Mouse (Mus musculus) limb, embryonic 15.5 days (tissue): ENCODE measurements around the gene Aldh3a2. TPM values are rescaled to one million over a fixed set of nuclear protein-coding genes. Genes with fewer than 3 reads are reported as not detected.
"Not testable (repeated sequence)": the region's sequence is repeated elsewhere in the genome, so short reads cannot be mapped to it uniquely, and the experiment has no call there.

Experiments used
- ATAC-seq: fragments of 200-750 bp; cut with Nextera tagmentation; 2 replicates; pipeline ENCODE4 v1.8.0; 2017; ENCODE audit warnings: low read depth, moderate TSS enrichment; ENCODE audit not compliant: insufficient number of reproducible peaks, low FRiP score, low TSS enrichment
- H3K27ac ChIP-seq: fragments of 300-500 bp; sonication (generic); 2 replicates; pipeline ENCODE4 v1.5.1; 2015; ENCODE audit warnings: moderate library complexity, mild to moderate bottlenecking, inconsistent platforms
- H3K27me3 ChIP-seq: fragments of 300-500 bp; sonication (generic); 2 replicates; pipeline ENCODE4 v1.6.1; 2015; ENCODE audit warnings: inconsistent platforms
- H3K36me3 ChIP-seq: fragments of 300-500 bp; sonication (generic); 2 replicates; pipeline ENCODE4 v1.6.1; 2015; ENCODE audit warnings: inconsistent platforms
- H3K4me1 ChIP-seq: fragments of 300-500 bp; sonication (generic); 2 replicates; pipeline ENCODE4 v1.6.1; 2015; ENCODE audit warnings: inconsistent platforms
- H3K4me2 ChIP-seq: fragments of 300-500 bp; sonication (generic); 2 replicates; pipeline ENCODE4 v1.6.1; 2015; ENCODE audit warnings: mild to moderate bottlenecking, inconsistent platforms
- H3K4me3 ChIP-seq: fragments of 300-500 bp; sonication (generic); 2 replicates; pipeline ENCODE4 v1.5.1; 2015; ENCODE audit warnings: mild to moderate bottlenecking, inconsistent platforms
- H3K9ac ChIP-seq: fragments of 300-500 bp; sonication (generic); 2 replicates; pipeline ENCODE4 v1.6.1; 2015; ENCODE audit warnings: inconsistent platforms
- H3K9me3 ChIP-seq: fragments of 300-500 bp; sonication (generic); 2 replicates; pipeline ENCODE4 v1.6.1; 2016; ENCODE audit warnings: inconsistent platforms
- WGBS: fragments of 180-500 bp; shearing (Covaris S2); methylation state at CpG from one replicate; pipeline ENCODE4 v1.1.7; 2015; 5-methylcytosine and 5-hydroxymethylcytosine counted together
- polyA plus RNA-seq: library from polyadenylated mRNA; unstranded; fragments of >200 nt; fragmentation: Nextera tagmentation; extraction: Ambion mirVana; gene quantifications from 2 replicates; pipeline ENCODE4 v1.2.1, GENCODE M21; 2015

The Aldh3a2 gene
- polyA plus RNA-seq, 1 experiment from 2014 or later, result 32.8 TPM

DNA sequence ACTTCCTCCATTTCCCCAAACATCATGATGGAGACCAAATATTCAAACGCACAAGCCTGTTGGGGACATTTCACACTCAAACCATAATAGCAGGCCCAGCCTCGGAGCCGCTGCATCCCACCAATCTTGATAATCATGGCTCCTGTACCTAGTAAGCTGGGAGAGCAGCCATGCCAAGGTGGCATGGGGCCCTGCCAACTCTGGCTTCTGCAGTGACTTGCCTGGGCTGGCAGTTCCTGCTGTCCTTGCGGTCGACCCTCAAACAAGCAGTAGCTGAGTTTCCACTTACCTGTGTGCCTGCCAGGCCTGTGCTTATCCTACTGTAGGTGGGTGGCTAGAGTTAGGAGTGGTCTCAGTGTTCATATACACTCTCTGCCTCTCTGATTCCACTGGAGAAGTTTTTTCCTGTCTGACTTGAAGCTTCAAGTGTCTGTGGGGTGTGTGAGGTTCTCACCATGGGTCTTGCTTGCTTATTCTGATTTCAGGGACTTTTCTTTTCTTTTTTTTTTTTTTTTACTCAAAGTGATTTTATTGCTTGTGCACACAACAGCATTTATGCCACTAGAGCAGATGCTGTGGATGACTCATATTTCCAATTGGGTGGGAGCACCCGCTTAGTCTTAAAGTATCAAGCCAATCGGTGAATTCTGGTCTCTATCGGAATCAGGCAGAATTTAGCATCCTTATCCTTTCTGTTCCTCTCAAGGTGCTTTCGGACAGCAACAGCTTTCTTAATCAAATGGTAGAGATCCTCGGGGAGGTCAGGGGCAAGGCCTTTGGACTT lies 61.9 kb downstream of the Aldh3a2 start:
- Histone ChIP-seq H3K9me3 (no peaks in the 10 kb centered on the region), H3K4me2 (no peak overlapping the region), H3K9ac (no peak overlapping the region), H3K4me3 (no peak overlapping the region), H3K36me3 (no peaks in the 10 kb centered on the region), H3K4me1 (peaks cover 23% of the 10 kb centered on the region), H3K27ac (no peak overlapping the region), H3K27me3 (no peaks in the 10 kb centered on the region)
- WGBS, result 90% methylated on average over 10 of the region's 10 CpGs
- no peak for ATAC-seq

DNA sequence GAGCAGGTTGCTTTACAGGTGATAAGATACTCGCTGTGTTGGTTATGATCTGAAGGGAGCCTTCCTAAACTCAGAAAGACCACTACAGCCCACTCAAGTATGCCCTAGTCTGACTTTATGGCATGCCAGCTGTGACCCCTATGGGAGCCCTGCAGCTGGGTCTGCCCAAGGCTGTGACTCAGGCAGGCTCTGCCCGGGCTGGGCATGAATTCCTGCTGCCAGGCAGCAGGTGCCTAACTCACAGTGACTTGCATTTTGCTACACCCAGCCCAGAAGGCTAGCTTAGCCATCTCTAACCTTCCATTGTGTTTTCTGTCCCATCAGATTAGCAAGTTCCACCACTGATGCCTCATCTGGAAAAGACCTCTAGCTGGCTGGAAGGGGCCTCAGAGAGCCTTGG lies 64.5 kb downstream of the Aldh3a2 start:
- WGBS, result 76% methylated on average over 2 of the region's 2 CpGs
- H3K4me3 ChIP-seq, result no peak overlapping the region
- no peak overlapping the region for H3K27ac ChIP-seq
- no peaks in the 10 kb centered on the region for H3K27me3 ChIP-seq
- peaks cover 26% of the 10 kb centered on the region for H3K4me1 ChIP-seq
- no peaks in the 10 kb centered on the region for H3K36me3 ChIP-seq
- H3K9ac ChIP-seq, result no peak overlapping the region
- no peak overlapping the region for H3K4me2 ChIP-seq
- no peak for ATAC-seq
- no peaks in the 10 kb centered on the region for H3K9me3 ChIP-seq

DNA sequence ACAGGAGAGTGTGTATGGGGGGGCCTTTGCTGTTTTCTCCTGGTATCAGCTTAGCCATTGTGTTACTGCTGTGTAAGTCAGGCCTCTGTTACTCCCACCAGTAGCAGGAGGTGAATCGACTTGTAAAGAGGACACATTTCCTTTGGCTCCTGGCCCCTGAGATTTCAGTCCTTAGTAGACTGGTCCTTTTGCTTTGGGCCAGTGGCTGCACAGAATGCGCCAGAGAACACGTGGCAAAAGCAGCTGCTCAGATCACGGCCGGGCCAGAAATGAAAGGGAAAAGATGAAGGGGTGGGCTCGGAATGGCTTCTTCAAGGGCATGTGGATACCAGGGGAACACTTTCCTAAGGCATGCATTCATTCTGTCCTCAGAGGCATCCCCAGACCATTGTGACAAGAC lies 65.1 kb downstream of the Aldh3a2 start:
- no peak for ATAC-seq
- Histone ChIP-seq H3K9ac (no peak overlapping the region), H3K4me2 (no peak overlapping the region), H3K36me3 (no peaks in the 10 kb centered on the region), H3K4me1 (peaks cover 25% of the 10 kb centered on the region), H3K9me3 (no peaks in the 10 kb centered on the region), H3K27me3 (no peaks in the 10 kb centered on the region), H3K27ac (no peak overlapping the region), H3K4me3 (no peak overlapping the region)
- WGBS, result 54% methylated on average over 6 of the region's 6 CpGs

DNA sequence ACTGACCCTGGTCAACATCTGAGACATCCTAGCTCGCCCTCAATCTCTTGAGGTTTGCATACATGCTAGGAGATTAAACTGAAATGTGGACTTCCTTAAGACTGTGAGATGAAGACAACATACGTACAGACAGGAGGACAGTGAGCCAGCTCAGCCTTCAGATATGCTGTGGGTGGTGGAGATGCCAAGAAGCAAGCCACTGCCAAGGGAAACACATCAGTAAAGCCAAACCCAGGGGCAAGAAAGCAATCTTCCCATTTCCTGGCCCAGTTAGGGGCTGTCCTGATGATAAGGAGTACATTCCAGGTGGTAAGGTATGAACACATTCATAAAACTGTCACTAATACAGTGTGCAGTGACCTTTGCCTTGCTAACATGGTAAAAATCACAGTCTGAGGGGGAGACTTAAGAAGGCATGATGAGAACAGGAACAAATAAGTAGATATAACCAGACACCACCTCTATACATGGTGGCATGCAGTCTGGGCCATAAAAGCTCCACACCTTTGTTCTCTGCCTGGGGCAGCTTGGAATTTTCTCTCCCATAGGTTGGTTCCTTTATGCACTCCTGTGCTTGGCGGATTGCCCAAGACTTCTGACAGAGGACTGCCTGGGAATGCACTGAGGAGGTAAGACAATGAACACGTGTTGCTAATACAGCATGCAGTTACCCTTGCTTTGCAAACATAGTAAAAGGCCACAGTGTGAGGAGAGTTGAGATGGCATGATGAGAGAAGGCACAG lies 67.5 kb downstream of the Aldh3a2 start:
- H3K9me3 ChIP-seq, result no peaks in the 10 kb centered on the region
- H3K27ac ChIP-seq, result no peak overlapping the region
- no peak overlapping the region for H3K4me2 ChIP-seq
- ATAC-seq, result no peak
- WGBS, result 43% methylated on average over 4 of the region's 4 CpGs
- no peak overlapping the region for H3K9ac ChIP-seq
- H3K36me3 ChIP-seq, result no peaks in the 10 kb centered on the region
- H3K27me3 ChIP-seq, result 0 out of 2 replicates have a peak, but pooled peaks cover under 1% of the 10 kb centered on the region
- peaks cover 17% of the 10 kb centered on the region for H3K4me1 ChIP-seq
- no peak overlapping the region for H3K4me3 ChIP-seq

DNA sequence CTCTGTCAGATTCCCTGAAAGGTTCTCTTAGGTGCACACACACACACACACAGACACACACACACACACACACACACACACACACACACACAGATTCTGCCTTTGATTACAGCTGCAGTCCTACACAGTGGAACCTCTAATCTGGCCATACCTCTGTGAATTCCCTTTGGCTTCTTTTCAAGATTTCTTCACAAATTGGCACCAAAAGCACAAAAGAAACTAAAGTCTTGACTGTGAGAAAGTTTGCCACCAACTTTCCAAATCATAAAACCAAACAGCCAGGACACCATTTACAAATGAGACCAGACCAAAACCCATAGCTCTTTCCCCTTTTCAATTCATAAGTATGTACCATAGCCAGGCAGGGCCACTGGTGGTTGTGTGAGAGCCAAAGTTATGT lies 69.3 kb downstream of the Aldh3a2 start:
- H3K27ac ChIP-seq, result no peak overlapping the region
- H3K9me3 ChIP-seq, result no peaks in the 10 kb centered on the region
- H3K27me3 ChIP-seq, result peaks cover 13% of the 10 kb centered on the region; the same call in 1 of the 2 replicates
- no peak overlapping the region for H3K4me2 ChIP-seq
- ATAC-seq, result no peak
- H3K9ac ChIP-seq, result no peak overlapping the region
- H3K36me3 ChIP-seq, result no peaks in the 10 kb centered on the region
- peaks cover 17% of the 10 kb centered on the region for H3K4me1 ChIP-seq
- no peak overlapping the region for H3K4me3 ChIP-seq

DNA sequence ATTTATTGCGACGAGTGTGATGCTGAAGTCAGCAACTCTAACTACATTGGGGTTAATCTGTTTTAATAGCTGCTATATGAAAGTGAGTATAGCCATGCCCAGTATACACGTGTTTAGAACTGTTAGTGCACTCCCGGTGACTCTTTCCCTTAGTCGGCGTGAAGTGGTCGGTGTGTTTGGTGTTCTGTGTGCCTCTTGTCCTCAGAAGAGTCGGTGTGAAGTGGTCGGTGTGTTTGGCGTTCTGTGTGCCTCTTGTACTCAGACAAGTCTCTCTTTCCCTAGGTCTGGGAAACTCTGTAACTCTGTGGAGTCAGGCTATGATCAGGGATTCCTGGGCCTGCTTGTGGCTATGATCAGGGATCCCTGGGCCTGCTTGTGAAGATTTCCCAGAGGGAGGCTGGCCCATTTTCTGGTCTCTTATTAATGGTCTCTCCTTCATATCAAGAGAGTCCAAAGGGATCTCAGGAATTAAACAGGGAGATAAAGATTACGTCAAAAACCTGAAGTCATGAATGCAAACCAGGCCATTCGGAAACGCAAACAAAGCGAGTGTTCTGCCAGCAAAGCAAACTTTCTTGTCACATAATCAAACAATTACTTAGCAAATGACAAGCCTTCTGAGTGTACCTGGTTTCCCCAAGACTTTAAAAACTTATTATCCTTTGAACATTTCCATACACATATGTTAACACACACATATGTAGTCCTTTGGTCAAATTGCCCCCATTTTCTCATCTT lies 70.5 kb downstream of the Aldh3a2 start:
- no peaks in the 10 kb centered on the region for H3K36me3 ChIP-seq
- peaks cover 17% of the 10 kb centered on the region for H3K4me1 ChIP-seq
- H3K27ac ChIP-seq, result no peak overlapping the region
- H3K9me3 ChIP-seq, result no peaks in the 10 kb centered on the region
- no peak overlapping the region for H3K9ac ChIP-seq
- H3K27me3 ChIP-seq, result peaks cover 13% of the 10 kb centered on the region; the same call in 1 of the 2 replicates
- no peak overlapping the region for H3K4me2 ChIP-seq
- ATAC-seq, result no peak
- 79% methylated on average over 14 of the region's 14 CpGs for WGBS
- no peak overlapping the region for H3K4me3 ChIP-seq

DNA sequence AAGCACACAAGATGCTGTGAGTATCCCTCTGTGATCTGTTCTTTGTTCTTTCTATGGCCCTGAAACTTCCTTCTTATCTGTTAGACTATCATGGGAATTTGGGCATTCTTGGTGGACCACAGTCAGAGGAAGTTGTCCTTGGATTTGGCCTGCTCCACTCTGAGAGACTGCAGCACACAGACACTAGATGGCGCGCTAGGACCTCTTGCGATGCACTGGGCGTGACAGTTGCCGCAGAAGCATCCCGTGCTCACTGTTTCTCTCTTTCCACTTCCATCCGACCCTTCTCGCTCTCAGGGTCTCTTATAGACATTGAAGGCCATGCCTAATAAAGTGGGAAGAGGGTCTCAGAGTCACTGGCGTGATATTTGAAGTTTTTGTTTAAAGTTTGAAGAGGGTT lies 73.9 kb downstream of the Aldh3a2 start:
- H3K27me3 ChIP-seq, result peaks cover 13% of the 10 kb centered on the region; the same call in 1 of the 2 replicates
- no peak overlapping the region for H3K9ac ChIP-seq
- H3K9me3 ChIP-seq, result no peaks in the 10 kb centered on the region
- H3K27ac ChIP-seq, result no peak overlapping the region
- no peak overlapping the region for H3K4me3 ChIP-seq
- H3K36me3 ChIP-seq, result no peaks in the 10 kb centered on the region
- 7% methylated on average over 9 of the region's 9 CpGs for WGBS
- ATAC-seq, result no peak; the same call in 1 of the 2 replicates
- no peak overlapping the region for H3K4me2 ChIP-seq
- peaks cover 8% of the 10 kb centered on the region for H3K4me1 ChIP-seq

DNA sequence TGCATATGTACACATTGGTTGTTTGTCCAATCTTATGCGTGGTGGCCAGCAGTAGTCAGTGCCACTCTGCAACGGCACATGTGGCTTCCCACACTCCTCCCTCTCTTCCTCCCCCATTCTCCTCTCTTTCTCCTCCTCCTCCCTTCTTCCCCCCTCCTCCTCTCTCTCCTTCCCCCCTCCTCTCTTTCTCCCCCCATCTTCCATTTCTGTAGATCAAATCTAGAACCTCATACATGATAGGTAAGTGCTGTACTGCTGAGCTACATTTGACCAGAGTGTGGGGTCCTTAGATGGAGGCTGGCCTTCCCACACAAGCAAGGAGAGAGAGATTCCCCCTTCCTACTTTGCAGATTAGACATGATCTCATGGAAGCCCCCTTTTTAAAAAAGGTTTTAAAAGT lies 74.5 kb downstream of the Aldh3a2 start:
- 90% methylated on average over 2 of the region's 2 CpGs for WGBS
- Histone ChIP-seq H3K4me2 (no peak overlapping the region), H3K9me3 (no peaks in the 10 kb centered on the region), H3K27ac (no peak overlapping the region), H3K9ac (no peak overlapping the region), H3K4me1 (peaks cover 4% of the 10 kb centered on the region; the same call in 1 of the 2 replicates), H3K36me3 (no peaks in the 10 kb centered on the region), H3K4me3 (no peak overlapping the region), H3K27me3 (peaks cover 13% of the 10 kb centered on the region; the same call in 1 of the 2 replicates)
- no peak for ATAC-seq

DNA sequence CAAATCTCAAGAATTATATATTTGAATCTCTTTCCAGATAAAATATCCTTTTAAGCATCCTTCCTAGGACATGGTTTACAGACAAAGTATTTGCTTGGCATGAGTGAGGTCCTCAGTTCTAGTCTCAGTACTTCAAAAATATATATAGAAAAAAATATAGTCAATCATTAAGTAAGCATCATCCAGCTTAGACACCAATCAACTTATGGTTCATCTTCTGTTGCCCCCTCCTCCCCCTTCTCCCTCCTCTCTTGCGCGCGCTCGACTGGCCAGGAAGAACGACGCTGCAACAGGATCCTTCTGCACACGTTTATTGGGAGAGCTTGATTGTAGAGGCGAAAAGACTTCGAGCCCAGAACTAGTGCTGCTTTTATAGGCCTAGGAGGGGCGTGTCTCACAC lies 75.1 kb downstream of the Aldh3a2 start:
- H3K27me3 ChIP-seq, result peaks cover 13% of the 10 kb centered on the region; the same call in 1 of the 2 replicates
- not testable (repeated sequence) for ATAC-seq, H3K27ac ChIP-seq, H3K4me1 ChIP-seq, H3K9me3 ChIP-seq, H3K4me3 ChIP-seq, H3K9ac ChIP-seq, H3K4me2 ChIP-seq, H3K36me3 ChIP-seq
- 85% methylated on average over 8 of the region's 10 CpGs for WGBS

DNA sequence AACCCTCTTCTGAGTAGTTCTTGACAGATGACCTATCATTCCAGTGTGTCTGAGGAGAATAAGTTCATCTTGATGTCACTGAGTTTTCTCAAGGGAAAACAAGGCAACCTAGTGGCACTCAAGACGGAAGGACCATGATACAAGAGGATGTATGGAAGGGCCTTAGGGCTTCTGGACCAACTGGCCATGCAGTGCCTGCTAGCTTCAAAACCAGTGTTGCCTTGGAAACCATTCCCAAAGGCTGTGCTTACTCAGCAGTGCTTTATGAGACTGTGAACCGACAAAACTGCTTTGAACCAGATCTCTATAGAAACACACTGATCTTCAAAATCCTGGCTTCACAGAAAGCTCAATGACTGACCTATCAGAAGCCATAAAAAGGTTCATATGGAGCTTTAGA lies 76.5 kb downstream of the Aldh3a2 start:
- Histone ChIP-seq H3K4me2 (no peak overlapping the region), H3K36me3 (no peaks in the 10 kb centered on the region), H3K4me3 (no peak overlapping the region), H3K4me1 (no peaks in the 10 kb centered on the region), H3K27me3 (peaks cover 13% of the 10 kb centered on the region; the same call in 1 of the 2 replicates), H3K9ac (no peak overlapping the region), H3K27ac (no peak overlapping the region), H3K9me3 (no peaks in the 10 kb centered on the region)
- WGBS, result 66% methylated on average over 2 of the region's 2 CpGs
- no peak for ATAC-seq

DNA sequence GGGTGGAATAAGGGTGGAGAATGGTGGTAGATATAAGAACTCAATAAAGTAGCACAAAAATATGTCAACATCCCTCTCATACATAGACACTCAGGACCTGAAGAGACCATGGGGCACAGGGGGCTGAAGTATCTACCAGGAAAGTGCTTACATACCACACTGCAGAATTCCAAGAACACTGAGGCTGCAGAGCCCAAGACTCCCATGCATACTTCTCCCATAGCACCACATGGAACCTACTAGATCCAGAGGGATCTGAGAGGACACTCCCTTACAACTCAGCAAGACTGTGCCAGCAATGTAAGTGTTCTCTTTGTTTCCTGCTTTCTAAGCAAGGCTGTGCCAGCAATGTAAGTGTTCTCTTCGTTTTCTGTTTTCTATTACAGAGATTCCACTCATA lies 83.4 kb downstream of the Aldh3a2 start:
- 53% methylated on average over 1 of the region's 1 CpGs for WGBS
- H3K36me3 ChIP-seq, result no peaks in the 10 kb centered on the region
- no peak overlapping the region for H3K4me2 ChIP-seq
- H3K9me3 ChIP-seq, result no peaks in the 10 kb centered on the region
- no peak overlapping the region for H3K4me3 ChIP-seq
- no peak for ATAC-seq
- H3K27me3 ChIP-seq, result no peaks in the 10 kb centered on the region
- peaks cover 6% of the 10 kb centered on the region for H3K4me1 ChIP-seq
- H3K9ac ChIP-seq, result no peak overlapping the region
- H3K27ac ChIP-seq, result peak overlapping the region; percentile 57; the same call in 1 of the 2 replicates

DNA sequence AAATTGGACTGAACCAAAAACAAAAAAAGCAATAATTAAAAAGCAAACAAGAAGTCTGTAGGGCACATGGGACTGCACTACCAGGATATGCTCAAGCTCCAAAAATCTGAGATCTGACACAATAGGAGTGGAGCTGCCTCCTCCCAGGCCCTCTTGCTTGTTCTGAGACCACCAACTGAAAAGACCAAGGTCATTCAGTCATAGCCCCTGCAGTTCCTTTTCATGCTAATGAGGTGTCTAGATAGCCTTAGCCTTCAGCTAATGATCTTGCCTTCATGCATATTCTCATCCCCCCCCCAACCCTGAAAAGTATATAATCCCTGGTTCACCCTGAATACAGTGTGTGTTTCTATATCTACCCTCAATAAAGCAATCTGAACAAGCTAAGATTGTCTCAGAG lies 85.6 kb downstream of the Aldh3a2 start:
- no peaks in the 10 kb centered on the region for H3K36me3 ChIP-seq

More for the DNA sequence above, 85.6 kb downstream of the Aldh3a2 start:
- H3K9me3 ChIP-seq, result no peaks in the 10 kb centered on the region
- no peak for ATAC-seq
- H3K27me3 ChIP-seq, result no peaks in the 10 kb centered on the region
- no peak overlapping the region for H3K27ac ChIP-seq
- no peak overlapping the region for H3K4me2 ChIP-seq
- no peak overlapping the region for H3K4me3 ChIP-seq
- peaks cover 6% of the 10 kb centered on the region for H3K4me1 ChIP-seq
- H3K9ac ChIP-seq, result no peak overlapping the region
